Mouse (Mus musculus): ENCODE measurements around the gene Hps6.

DNA sequence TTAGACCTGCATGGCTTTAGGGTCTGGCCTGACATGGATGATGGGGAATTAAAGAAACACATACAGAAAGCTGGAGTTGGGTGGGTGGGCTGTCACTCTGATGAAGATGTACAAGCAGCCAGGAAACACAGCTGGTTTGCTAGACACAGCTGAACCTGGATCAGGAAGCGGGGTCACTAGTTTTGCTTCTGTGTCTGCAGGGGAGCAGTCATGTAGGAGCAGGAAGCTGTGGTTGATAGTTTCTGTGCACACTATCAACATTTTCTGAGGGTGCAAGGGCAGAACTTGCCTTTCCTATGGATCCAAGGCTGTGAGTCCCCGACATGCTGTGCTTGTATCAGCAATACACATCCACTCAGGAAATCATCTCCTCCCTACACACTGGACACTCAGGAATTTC lies 47.2 kb downstream of the Hps6 start:
- TF ChIP-seq POLR2A (IDR thresholded peaks at IDR 0.05; ENCODE audit: insufficient read length, low read depth) (no peak), E2F4 (IDR thresholded peaks at IDR 0.05; ENCODE audit: insufficient read depth) (no peak), USF1 (IDR thresholded peaks at IDR 0.05; ENCODE audit: low read depth) (no peak), TCF12 (IDR thresholded peaks at IDR 0.05; ENCODE audit: insufficient read depth, poor library complexity, severe bottlenecking) (no peak), SRF (IDR thresholded peaks at IDR 0.05; ENCODE audit: control insufficient read depth, insufficient read length, low read depth) (no peak), TCF3 (IDR thresholded peaks at IDR 0.05; ENCODE audit: insufficient read length, low read depth) (no peak), MYOG (IDR thresholded peaks at IDR 0.05; ENCODE audit: control insufficient read depth in 1 of 3, insufficient read depth in 1 of 3, insufficient read length in 2 of 3, low read depth in 2 of 3) (no peak), CEBPB (IDR thresholded peaks at IDR 0.05; ENCODE audit: insufficient read depth, poor library complexity, severe bottlenecking) (no peak), POLR2AphosphoS2 (IDR thresholded peaks at IDR 0.05; ENCODE audit: insufficient read length, low read depth) (no peak), MYOD1 (IDR thresholded peaks at IDR 0.05; ENCODE audit: control insufficient read depth in 1 of 3, insufficient read length in 2 of 3, low read depth in 2 of 3) (no peak)
